Mouse (Mus musculus) embryonic fibroblast, embryonic 13.5 days (primary cell): ENCODE data around the gene Slc48a1.

Experiments
- CTCF ChIP-seq: IDR thresholded peaks from 2 replicates; pipeline ENCODE4 v1.5.1; 2011; ENCODE audit warnings: mild to moderate bottlenecking, control low read depth, low read length, moderate library complexity, borderline replicate concordance; ENCODE audit not compliant: insufficient read depth
- POLR2A ChIP-seq: IDR thresholded peaks from 2 replicates; pipeline ENCODE4 v1.6.1; 2011; ENCODE audit warnings: low read depth, mild to moderate bottlenecking, control low read depth, low read length, moderate library complexity

DNA sequence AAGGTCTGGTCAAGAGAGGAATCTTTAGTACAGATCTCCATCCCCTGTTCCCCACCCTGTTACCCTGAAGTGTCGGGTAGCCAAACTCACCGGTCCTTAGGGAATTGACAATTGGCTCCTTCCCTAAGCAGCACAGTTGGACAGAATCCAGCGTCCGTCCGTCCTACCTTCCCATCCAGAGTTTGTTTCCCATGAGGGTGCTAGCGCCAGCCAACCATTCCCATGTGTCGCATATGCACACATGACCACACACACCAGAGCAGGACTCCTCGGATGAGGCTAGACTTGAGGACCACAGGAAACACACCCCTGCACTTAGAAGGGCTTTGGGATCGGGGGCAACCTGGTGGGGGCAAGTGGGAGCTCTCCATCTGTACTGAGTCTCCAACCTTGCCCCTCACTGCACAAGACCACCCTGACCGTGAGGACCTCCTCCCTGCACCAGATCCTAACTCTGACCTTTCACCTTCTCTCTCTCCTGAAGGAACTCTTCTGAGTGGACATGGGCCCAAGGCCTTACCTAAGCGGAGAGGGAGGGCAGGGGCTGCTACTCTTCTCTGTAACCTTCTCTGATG is 12.9 kb downstream of the Slc48a1 start:
- TF ChIP-seq CTCF (no peak), POLR2A (no peak)
